Mouse (Mus musculus) forebrain, embryonic 16.5 days (tissue): ENCODE measurements around the gene Tmcc3. TPM values are rescaled to one million over a fixed set of nuclear protein-coding genes. Genes with fewer than 3 reads are reported as not detected.
A peak's percentile ranks its signal among the peaks of the same experiment; 100 is the strongest.

Source experiments
- ATAC-seq: fragments of 200-750 bp; cut with Nextera tagmentation; 2 replicates; pipeline ENCODE4 v1.8.0; 2017; ENCODE audit warnings: mild to moderate bottlenecking, moderate library complexity
- H3K27ac ChIP-seq: fragments of 300-500 bp; sonication (generic); 2 replicates; pipeline ENCODE4 v1.5.1; 2014; ENCODE audit warnings: low read length, control low read depth
- H3K27me3 ChIP-seq: fragments of 300-500 bp; sonication (generic); replicated peaks from 2 replicates; pipeline ENCODE4 v1.6.1; 2014; ENCODE audit warnings: low read length; ENCODE audit not compliant: control insufficient read depth, insufficient read depth
- H3K36me3 ChIP-seq: fragments of 300-500 bp; sonication (generic); 2 replicates; pipeline ENCODE4 v1.6.1; 2014; ENCODE audit not compliant: control insufficient read depth, insufficient read depth
- H3K4me1 ChIP-seq: fragments of 300-500 bp; sonication (generic); replicated peaks from 2 replicates; pipeline ENCODE4 v1.6.1; 2014; ENCODE audit warnings: low read length; ENCODE audit not compliant: control insufficient read depth, insufficient read depth
- H3K4me2 ChIP-seq: fragments of 300-500 bp; sonication (generic); 2 replicates; pipeline ENCODE4 v1.6.1; 2014; ENCODE audit warnings: mild to moderate bottlenecking, low read length, control low read depth
- H3K4me3 ChIP-seq: fragments of 300-500 bp; sonication (generic); replicated peaks from 2 replicates; pipeline ENCODE4 v1.5.1; 2014; ENCODE audit warnings: mild to moderate bottlenecking, low read length, control low read depth
- H3K9ac ChIP-seq: fragments of 300-500 bp; sonication (generic); replicated peaks from 2 replicates; pipeline ENCODE4 v1.6.1; 2014; ENCODE audit warnings: low read depth, low read length, control low read depth
- H3K9me3 ChIP-seq: fragments of 300-500 bp; sonication (generic); 2 replicates; pipeline ENCODE4 v1.6.1; 2016; ENCODE audit warnings: low read length; ENCODE audit not compliant: control insufficient read depth
- WGBS: fragments of 180-500 bp; shearing (Covaris S2); extraction: QIAGEN DNeasy Blood & Tissue Kit; methylation state at CpG from one replicate; pipeline ENCODE4 v1.1.7; 2014; 5-methylcytosine and 5-hydroxymethylcytosine counted together
- polyA plus RNA-seq: library from polyadenylated mRNA; unstranded; fragments of >200 nt; fragmentation: Nextera tagmentation; extraction: Ambion mirVana; gene quantifications from 2 replicates; pipeline ENCODE4 v1.2.1, GENCODE M21; 2015

Gene Tmcc3
- polyA plus RNA-seq, 1 experiment from 2014 or later, result 6.8 TPM

- H3K9me3 ChIP-seq, result no peaks in the 10 kb centered on the region
- no peak overlapping the region for H3K27ac ChIP-seq
- H3K4me1 ChIP-seq, result peaks cover 10% of the 10 kb centered on the region
- ATAC-seq, result peak; percentile 72
- no peaks in the 10 kb centered on the region; the same call in 1 of the 2 replicates for H3K27me3 ChIP-seq
- H3K4me2 ChIP-seq, result no peak overlapping the region
- no peaks in the 10 kb centered on the region for H3K36me3 ChIP-seq
- 23% methylated on average over 7 of the region's 7 CpGs for WGBS
- H3K9ac ChIP-seq, result no peak overlapping the region
- no peak overlapping the region for H3K4me3 ChIP-seq
Measured at GRCm38 (mm10) chr10:94442725-94443124, 131.0 kb downstream of the Tmcc3 start.

GRCm38 (mm10) chr10:94443453-94443852 is 131.7 kb downstream of the Tmcc3 start:
- peaks cover 10% of the 10 kb centered on the region for H3K4me1 ChIP-seq
- H3K36me3 ChIP-seq, result no peaks in the 10 kb centered on the region
- H3K9ac ChIP-seq, result no peak overlapping the region
- no peaks in the 10 kb centered on the region for H3K9me3 ChIP-seq
- no peak overlapping the region for H3K4me2 ChIP-seq
- H3K27ac ChIP-seq, result no peak overlapping the region
- H3K27me3 ChIP-seq, result no peaks in the 10 kb centered on the region; the same call in 1 of the 2 replicates
- 84% methylated on average over 4 of the region's 4 CpGs for WGBS
- ATAC-seq, result no peak
- H3K4me3 ChIP-seq, result no peak overlapping the region

- WGBS, result 89% methylated on average over 7 of the region's 7 CpGs
Measured at GRCm38 (mm10) chr10:94445192-94445591, 133.4 kb downstream of the Tmcc3 start.

DNA sequence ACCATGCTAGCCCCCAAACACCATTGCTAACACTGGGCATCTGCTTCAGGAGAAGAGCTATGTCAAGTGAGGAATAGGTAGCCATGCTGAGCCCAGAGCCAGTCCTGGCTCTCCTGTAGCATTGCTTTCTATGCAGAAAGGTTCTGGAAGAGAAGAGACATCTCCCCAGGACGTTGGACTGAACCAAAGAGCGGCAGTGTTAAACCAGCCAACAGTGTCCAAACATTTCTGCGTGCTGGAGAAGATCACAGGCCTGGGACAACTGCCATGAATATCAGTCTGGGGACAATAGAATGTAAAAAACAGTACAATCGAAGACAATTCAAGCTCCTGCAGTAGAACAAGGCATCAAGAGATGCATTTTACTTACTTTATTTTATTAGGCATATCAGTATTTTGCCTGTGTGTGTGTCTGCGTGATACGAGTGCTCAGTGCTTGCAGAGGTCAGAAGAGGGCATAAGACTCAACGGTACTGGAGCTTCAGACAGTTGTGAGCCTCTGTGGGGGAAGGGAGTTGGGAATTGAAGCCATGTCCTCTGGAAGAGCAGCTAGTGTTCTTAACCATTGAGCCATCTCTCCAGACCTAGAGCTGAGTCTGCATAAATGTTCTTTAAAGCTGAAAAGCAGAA is 134.7 kb downstream of the Tmcc3 start:
- Histone ChIP-seq H3K36me3 (no peaks in the 10 kb centered on the region), H3K27me3 (no peaks in the 10 kb centered on the region; the same call in 1 of the 2 replicates), H3K4me1 (peaks cover 10% of the 10 kb centered on the region), H3K9ac (no peak overlapping the region), H3K4me3 (no peak overlapping the region), H3K9me3 (no peaks in the 10 kb centered on the region), H3K4me2 (no peak overlapping the region), H3K27ac (no peak overlapping the region)
- ATAC-seq, result no peak
- WGBS, result 69% methylated on average over 7 of the region's 7 CpGs

More at GRCm38 (mm10) chr10:94445192-94445591, 133.4 kb downstream of the Tmcc3 start:
- ATAC-seq, result no peak
- Histone ChIP-seq H3K4me3 (no peak overlapping the region), H3K9me3 (no peaks in the 10 kb centered on the region), H3K36me3 (no peaks in the 10 kb centered on the region), H3K4me2 (no peak overlapping the region), H3K4me1 (peaks cover 10% of the 10 kb centered on the region), H3K27ac (no peak overlapping the region), H3K27me3 (no peaks in the 10 kb centered on the region; the same call in 1 of the 2 replicates), H3K9ac (no peak overlapping the region)

- no peak for ATAC-seq
- Histone ChIP-seq H3K4me1 (no peaks in the 10 kb centered on the region), H3K9ac (no peak overlapping the region), H3K4me3 (no peak overlapping the region), H3K4me2 (no peak overlapping the region), H3K36me3 (no peaks in the 10 kb centered on the region), H3K27me3 (no peaks in the 10 kb centered on the region; the same call in 1 of the 2 replicates), H3K27ac (no peak overlapping the region), H3K9me3 (no peaks in the 10 kb centered on the region)
- 52% methylated on average over 3 of the region's 3 CpGs for WGBS
Measured at GRCm38 (mm10) chr10:94449676-94450075, 137.9 kb downstream of the Tmcc3 start.

DNA sequence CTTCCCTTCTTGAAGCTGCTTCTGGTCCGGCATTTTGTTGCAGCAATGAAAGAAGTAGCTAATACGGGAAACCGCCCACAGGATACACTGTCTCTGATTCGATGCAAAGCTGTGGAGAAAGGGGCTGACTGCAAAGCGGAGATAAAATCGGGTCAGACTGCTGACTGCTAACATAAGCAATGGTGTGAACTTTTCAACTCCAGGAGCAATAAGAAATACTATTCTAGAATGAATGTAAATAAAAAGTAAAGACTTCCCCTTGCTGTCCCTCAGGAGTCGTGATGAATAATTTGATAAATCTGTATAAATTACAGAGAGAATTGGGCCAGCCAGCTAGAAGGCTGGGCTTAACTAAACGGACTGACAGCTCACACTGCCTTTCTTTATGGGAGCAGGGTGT is 139.0 kb downstream of the Tmcc3 start:
- no peak overlapping the region for H3K4me2 ChIP-seq
- H3K27me3 ChIP-seq, result no peaks in the 10 kb centered on the region
- H3K4me1 ChIP-seq, result no peaks in the 10 kb centered on the region
- 60% methylated on average over 8 of the region's 8 CpGs for WGBS
- no peak overlapping the region for H3K9ac ChIP-seq
- H3K27ac ChIP-seq, result no peak overlapping the region
- no peaks in the 10 kb centered on the region for H3K36me3 ChIP-seq
- no peak for ATAC-seq
- no peaks in the 10 kb centered on the region for H3K9me3 ChIP-seq
- H3K4me3 ChIP-seq, result no peak overlapping the region

DNA sequence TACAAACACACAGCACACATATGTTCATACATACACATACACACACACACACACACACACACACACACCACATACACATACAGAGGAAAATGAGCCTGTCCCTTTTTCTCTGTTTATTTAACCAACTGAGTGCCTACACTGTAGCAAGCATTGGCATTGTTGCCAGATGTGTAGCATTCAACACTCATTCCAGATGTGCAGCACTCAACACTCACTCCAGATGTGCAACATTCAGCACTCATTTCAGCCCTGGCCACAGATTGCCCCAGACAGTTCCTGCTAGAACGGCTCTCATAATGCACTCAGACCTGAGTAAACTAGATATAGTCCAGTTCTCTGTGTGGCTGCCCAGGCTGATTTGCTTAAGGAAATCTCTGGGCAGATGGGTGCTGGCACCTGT is 145.7 kb downstream of the Tmcc3 start:
- Histone ChIP-seq H3K9ac (no peak overlapping the region), H3K4me1 (no peaks in the 10 kb centered on the region), H3K27ac (no peak overlapping the region), H3K9me3 (no peaks in the 10 kb centered on the region), H3K4me2 (no peak overlapping the region), H3K27me3 (no peaks in the 10 kb centered on the region), H3K4me3 (no peak overlapping the region), H3K36me3 (no peaks in the 10 kb centered on the region)
- no peak for ATAC-seq
- 97% methylated on average over 1 of the region's 1 CpGs for WGBS

- no peak overlapping the region for H3K9ac ChIP-seq
- no peak overlapping the region for H3K4me3 ChIP-seq
- H3K4me2 ChIP-seq, result no peak overlapping the region
- 72% methylated on average over 6 of the region's 6 CpGs for WGBS
- H3K36me3 ChIP-seq, result no peaks in the 10 kb centered on the region
- no peaks in the 10 kb centered on the region for H3K27me3 ChIP-seq
- H3K27ac ChIP-seq, result no peak overlapping the region
- H3K4me1 ChIP-seq, result no peaks in the 10 kb centered on the region
- ATAC-seq, result no peak
- no peaks in the 10 kb centered on the region for H3K9me3 ChIP-seq
Measured at GRCm38 (mm10) chr10:94458690-94459089, 146.9 kb downstream of the Tmcc3 start.

GRCm38 (mm10) chr10:94461378-94461777 is 149.6 kb downstream of the Tmcc3 start:
- no peaks in the 10 kb centered on the region for H3K27me3 ChIP-seq
- H3K9ac ChIP-seq, result no peak overlapping the region
- WGBS, result 85% methylated on average over 3 of the region's 3 CpGs
- H3K4me1 ChIP-seq, result no peaks in the 10 kb centered on the region
- no peak overlapping the region for H3K4me3 ChIP-seq
- H3K27ac ChIP-seq, result no peak overlapping the region
- no peak for ATAC-seq
- no peaks in the 10 kb centered on the region for H3K9me3 ChIP-seq
- no peaks in the 10 kb centered on the region for H3K36me3 ChIP-seq
- H3K4me2 ChIP-seq, result no peak overlapping the region

DNA sequence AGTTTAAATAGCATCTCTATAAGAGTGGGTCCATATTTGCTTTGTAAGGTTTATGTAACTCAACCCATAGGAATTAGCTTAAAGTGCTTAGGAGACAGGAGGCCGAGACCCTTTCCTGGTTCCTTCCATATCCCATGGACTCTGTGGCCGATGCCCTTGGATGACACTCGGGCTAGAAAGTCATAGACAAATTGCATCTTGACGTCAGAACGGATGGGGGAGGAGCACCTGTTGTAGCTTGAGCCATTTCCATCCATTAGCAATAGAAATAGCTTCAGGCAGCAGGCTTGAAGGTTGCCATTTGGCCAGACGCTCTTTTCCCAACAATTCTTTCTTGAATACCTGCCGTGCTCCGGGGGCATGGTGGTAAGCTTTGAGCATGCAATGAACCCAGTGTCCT is 150.1 kb downstream of the Tmcc3 start:
- Histone ChIP-seq H3K27me3 (no peaks in the 10 kb centered on the region), H3K36me3 (no peaks in the 10 kb centered on the region), H3K9ac (no peak overlapping the region), H3K4me3 (no peak overlapping the region), H3K27ac (no peak overlapping the region), H3K4me2 (no peak overlapping the region), H3K9me3 (no peaks in the 10 kb centered on the region), H3K4me1 (no peaks in the 10 kb centered on the region)
- 84% methylated on average over 8 of the region's 8 CpGs for WGBS
- ATAC-seq, result no peak
